Mouse (Mus musculus) c-Kit-positive CD71-negative TER-119-negative erythroid progenitor cells, embryonic 14.5 days (primary cell): ENCODE measurements around the gene Hdhd5.

ENCODE experiments used
- DNase-seq: peaks from one replicate; pipeline ENCODE4 v3.0.0-alpha.2; 2013; ENCODE audit warnings: low read depth

The Hdhd5 gene

GRCm38 (mm10) chr6:120531020-120531965, at the start of gene Hdhd5:
Gene Hdhd5 (minus strand): TSS chr6:120531319.
- DNase-seq = peak; percentile 86

- DNase-seq = no peak
Observed at GRCm38 (mm10) chr6:120580713-120581015, 49.5 kb upstream of the Hdhd5 start.

GRCm38 (mm10) chr6:120579831-120580712, 49.0 kb upstream of the Hdhd5 start:
- DNase-seq = peak; percentile 66

- DNase-seq = no peak
Observed at GRCm38 (mm10) chr6:120579110-120579830, 48.2 kb upstream of the Hdhd5 start.

GRCm38 (mm10) chr6:120578471-120578870, 47.4 kb upstream of the Hdhd5 start:
- DNase-seq = no peak

- no peak for DNase-seq
Observed at GRCm38 (mm10) chr6:120572372-120572771, 41.3 kb upstream of the Hdhd5 start.

- DNase-seq = no peak
Observed at GRCm38 (mm10) chr6:120568257-120568656, 37.1 kb upstream of the Hdhd5 start.

- peak; percentile 48 for DNase-seq
Observed at GRCm38 (mm10) chr6:120566911-120567909, 36.1 kb upstream of the Hdhd5 start.

GRCm38 (mm10) chr6:120556641-120557040, 25.5 kb upstream of the Hdhd5 start:
- DNase-seq = no peak

- DNase-seq = no peak
Observed at GRCm38 (mm10) chr6:120555983-120556567, 25.0 kb upstream of the Hdhd5 start.

- DNase-seq = no peak
Observed at GRCm38 (mm10) chr6:120555152-120555551, 24.0 kb upstream of the Hdhd5 start.

GRCm38 (mm10) chr6:120550173-120550572, 19.1 kb upstream of the Hdhd5 start:
- DNase-seq = no peak

GRCm38 (mm10) chr6:120548581-120548980, 17.5 kb upstream of the Hdhd5 start:
- no peak for DNase-seq

- DNase-seq = no peak
Observed at GRCm38 (mm10) chr6:120546973-120547372, 15.9 kb upstream of the Hdhd5 start.

GRCm38 (mm10) chr6:120546292-120546691, 15.2 kb upstream of the Hdhd5 start:
- DNase-seq = no peak

- no peak for DNase-seq
Observed at GRCm38 (mm10) chr6:120542061-120542460, 10.9 kb upstream of the Hdhd5 start.

GRCm38 (mm10) chr6:120541386-120541785, 10.3 kb upstream of the Hdhd5 start:
- DNase-seq = no peak

GRCm38 (mm10) chr6:120539781-120540231, 8.7 kb upstream of the Hdhd5 start:
- DNase-seq = no peak

- DNase-seq = peak; percentile 64
Observed at GRCm38 (mm10) chr6:120539132-120539759, 8.1 kb upstream of the Hdhd5 start.

GRCm38 (mm10) chr6:120536337-120536736, 5.2 kb upstream of the Hdhd5 start:
- DNase-seq = no peak
